Mouse (Mus musculus) MEL-GATA-1-ER (cell line): Measurements from ENCODE around the gene Nckap5.

Experiments
- DNase-seq: peaks from one replicate; pipeline ENCODE4 v3.0.0-alpha.2; 2012; ENCODE audit warnings: low read depth; ENCODE audit errors: extremely low read depth

The Nckap5 gene

GRCm38 (mm10) chr1:126565151-126565725, 265.4 kb downstream of the Nckap5 start:
- no peak for DNase-seq

- no peak for DNase-seq
These were observed 269.7 kb downstream of the Nckap5 start for GRCm38 (mm10) chr1:126560931-126561330.

GRCm38 (mm10) chr1:126557791-126558294, 272.8 kb downstream of the Nckap5 start:
- no peak for DNase-seq

GRCm38 (mm10) chr1:126547979-126548378, 282.6 kb downstream of the Nckap5 start:
- DNase-seq: no peak

GRCm38 (mm10) chr1:126544471-126544870, 286.1 kb downstream of the Nckap5 start:
- DNase-seq: no peak

- no peak for DNase-seq
These were observed 293.3 kb downstream of the Nckap5 start for GRCm38 (mm10) chr1:126537223-126537757.

- no peak for DNase-seq
These were observed 295.1 kb downstream of the Nckap5 start for GRCm38 (mm10) chr1:126535527-126535926.

- no peak for DNase-seq
These were observed 296.6 kb downstream of the Nckap5 start for GRCm38 (mm10) chr1:126534046-126534445.

GRCm38 (mm10) chr1:126528043-126528598, 302.5 kb downstream of the Nckap5 start:
- no peak for DNase-seq

GRCm38 (mm10) chr1:126518067-126518466, 312.5 kb downstream of the Nckap5 start:
- DNase-seq: no peak

GRCm38 (mm10) chr1:126517427-126517826, 313.2 kb downstream of the Nckap5 start:
- DNase-seq: no peak

GRCm38 (mm10) chr1:126515054-126515756, 315.4 kb downstream of the Nckap5 start:
- DNase-seq: no peak

- no peak for DNase-seq
These were observed 318.7 kb downstream of the Nckap5 start for GRCm38 (mm10) chr1:126511835-126512445.

- DNase-seq: no peak
These were observed 325.9 kb downstream of the Nckap5 start for GRCm38 (mm10) chr1:126504717-126505116.

GRCm38 (mm10) chr1:126502741-126503140, 327.9 kb downstream of the Nckap5 start:
- DNase-seq: no peak

GRCm38 (mm10) chr1:126496722-126497121, 333.9 kb downstream of the Nckap5 start:
- no peak for DNase-seq

- no peak for DNase-seq
These were observed 338.2 kb downstream of the Nckap5 start for GRCm38 (mm10) chr1:126492206-126493071.

GRCm38 (mm10) chr1:126491412-126491811, 339.2 kb downstream of the Nckap5 start:
- DNase-seq: no peak

GRCm38 (mm10) chr1:126490256-126490655, 340.3 kb downstream of the Nckap5 start:
- DNase-seq: no peak

- no peak for DNase-seq
These were observed 345.9 kb downstream of the Nckap5 start for GRCm38 (mm10) chr1:126484664-126485087.

GRCm38 (mm10) chr1:126483665-126484064, 346.9 kb downstream of the Nckap5 start:
- no peak for DNase-seq
